Mouse (Mus musculus) gastrocnemius, adult 18-20 months (tissue): ENCODE data around the gene Olfr435. TPM values are rescaled to one million over a fixed set of nuclear protein-coding genes. Genes with fewer than 3 reads are reported as not detected.
"Not testable (repeated sequence)": the region's sequence is repeated elsewhere in the genome, so short reads cannot be mapped to it uniquely, and the experiment has no call there.

Experiments
- DNase-seq: peaks from one replicate; pipeline ENCODE4 v3.0.0; 2021; ENCODE audit warnings: low spot score
- long read RNA-seq, 2 experiments: library from polyadenylated mRNA; stranded (forward); transcript quantifications; one replicate each; pipeline ENCODE4 v2.0.0; 2021
- total RNA-seq, 2 experiments: library from RNA; stranded (reverse); gene quantifications; 2 replicates each; pipeline ENCODE4 v1.2.3; 2021

Olfr435 gene
- total RNA-seq: not detected
- long read RNA-seq, experiment 1: 0 reads
- long read RNA-seq, experiment 2: 0 reads

DNA sequence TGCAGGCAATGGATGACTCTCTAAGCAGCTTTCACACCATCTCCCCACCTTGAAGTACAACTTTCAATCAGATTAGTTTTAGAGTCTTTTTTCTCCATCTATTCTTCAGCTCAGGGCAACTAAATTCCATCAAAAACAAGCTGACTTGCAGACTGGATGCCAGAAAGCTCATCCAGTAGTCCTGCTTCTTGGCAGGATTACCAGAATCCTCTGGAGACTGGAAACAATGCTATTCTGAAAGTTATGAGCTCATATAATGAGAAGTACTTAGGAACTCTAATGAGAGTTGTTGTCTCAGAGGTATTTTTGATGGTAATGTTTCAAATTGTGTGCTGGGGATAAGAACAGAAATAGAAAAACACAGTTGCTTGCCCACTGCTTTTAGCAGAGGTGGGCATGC lies at the start of gene Olfr435:
Gene Olfr435, plus strand, starts transcription at position 366 of the 400 bp plus-strand sequence.
- DNase-seq: no peak

DNA sequence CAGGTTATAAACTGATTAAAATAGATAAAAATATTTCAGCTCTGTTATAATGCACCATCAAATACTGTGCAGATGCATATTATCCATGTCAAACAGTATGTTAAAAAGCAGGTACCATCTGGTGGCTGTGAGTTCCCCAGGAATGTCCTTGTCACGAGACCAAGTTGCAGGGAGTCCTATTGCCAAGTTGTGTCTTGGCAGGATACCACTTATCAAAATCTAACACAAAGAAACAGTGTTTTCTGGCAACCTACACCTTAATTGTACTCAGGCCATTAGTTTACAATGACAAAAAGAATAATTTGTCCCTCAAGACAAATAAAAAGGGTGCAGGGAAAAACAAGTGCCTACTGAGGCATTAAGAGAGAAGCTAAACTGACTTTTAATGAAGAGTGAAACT lies 37.4 kb upstream of the Olfr435 start:
- no peak for DNase-seq

DNA sequence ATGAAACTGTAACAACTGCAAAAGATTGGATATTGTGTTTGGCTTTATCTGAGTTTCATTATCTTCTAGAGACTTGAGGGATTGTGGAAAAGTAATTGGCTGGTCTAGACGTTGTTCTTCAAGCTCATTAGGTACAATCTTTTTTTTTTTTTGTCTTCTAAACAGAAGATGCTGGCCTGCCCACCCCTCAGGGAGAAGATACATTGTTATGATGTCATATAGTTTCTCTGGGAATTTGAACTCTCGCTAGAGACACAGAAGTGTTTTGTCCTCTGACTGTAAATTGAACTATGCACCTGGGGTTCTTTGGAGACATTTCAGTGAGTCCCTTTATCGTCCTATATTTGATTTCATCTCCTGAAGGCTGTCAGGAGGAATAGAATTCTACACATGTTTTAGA lies 34.0 kb upstream of the Olfr435 start, which contains the start of gene Olfr437:
Gene Olfr437, plus strand, starts transcription at position 301 of the 400 bp plus-strand sequence.
- DNase-seq: no peak

DNA sequence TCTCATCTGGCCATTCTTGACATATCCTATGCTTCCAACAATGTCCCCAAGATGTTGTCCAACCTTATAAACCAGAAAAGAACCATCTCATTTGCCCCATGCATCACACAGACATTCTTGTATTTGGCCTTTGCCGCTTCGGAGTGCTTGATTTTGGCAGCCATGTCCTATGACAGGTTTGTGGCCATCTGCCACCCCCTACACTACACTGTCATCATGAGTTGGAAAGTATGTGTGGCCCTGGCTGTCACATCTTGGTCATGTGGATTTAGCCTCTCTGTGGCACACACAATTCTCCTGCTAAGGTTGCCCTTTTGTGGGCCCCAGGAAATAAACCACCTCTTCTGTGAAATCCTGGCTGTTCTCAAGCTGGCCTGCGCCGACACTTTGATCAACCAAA lies 29.7 kb upstream of the Olfr435 start:
- no peak for DNase-seq

DNA sequence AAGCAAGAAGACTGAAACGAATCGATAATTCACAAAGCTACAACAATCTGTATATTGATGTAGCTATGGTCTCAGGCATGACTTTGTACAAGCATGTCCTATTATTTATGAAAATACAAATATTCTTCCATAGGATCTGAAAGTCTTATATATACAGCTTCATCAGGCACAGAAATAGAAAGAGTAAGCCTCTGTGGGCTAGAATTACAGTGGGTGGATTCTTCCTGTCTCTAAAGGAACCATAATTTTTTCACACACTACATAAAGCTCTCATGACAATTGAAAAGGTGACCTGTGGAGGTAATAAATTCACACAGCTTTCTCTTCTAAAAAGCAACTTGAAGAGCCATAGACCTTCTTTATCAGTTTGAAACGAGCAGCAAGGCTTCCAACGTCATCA lies 25.1 kb upstream of the Olfr435 start, which contains the start of gene Olfr13:
Gene Olfr13, plus strand, starts transcription at position 301 of the 400 bp plus-strand sequence.
- DNase-seq: no peak

DNA sequence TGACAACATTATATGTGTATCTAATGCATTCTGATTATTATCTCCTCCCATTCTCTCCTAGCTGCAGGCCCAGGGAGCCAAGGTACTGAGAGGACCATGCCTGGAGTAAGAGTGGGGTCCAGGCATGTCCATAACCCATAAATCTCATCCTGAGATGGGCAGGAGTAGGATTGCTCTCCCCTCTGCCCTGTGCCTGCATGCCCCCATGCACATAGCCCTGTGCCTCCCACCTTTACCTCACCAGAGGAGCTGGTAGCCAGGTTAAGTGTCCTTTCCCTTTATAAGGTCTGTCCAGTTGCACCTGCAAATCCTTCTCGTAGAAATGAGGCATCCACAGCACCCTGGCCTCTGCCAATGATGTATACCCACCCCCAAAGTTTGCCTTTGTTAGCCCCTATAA lies 18.8 kb upstream of the Olfr435 start:
- no peak for DNase-seq

DNA sequence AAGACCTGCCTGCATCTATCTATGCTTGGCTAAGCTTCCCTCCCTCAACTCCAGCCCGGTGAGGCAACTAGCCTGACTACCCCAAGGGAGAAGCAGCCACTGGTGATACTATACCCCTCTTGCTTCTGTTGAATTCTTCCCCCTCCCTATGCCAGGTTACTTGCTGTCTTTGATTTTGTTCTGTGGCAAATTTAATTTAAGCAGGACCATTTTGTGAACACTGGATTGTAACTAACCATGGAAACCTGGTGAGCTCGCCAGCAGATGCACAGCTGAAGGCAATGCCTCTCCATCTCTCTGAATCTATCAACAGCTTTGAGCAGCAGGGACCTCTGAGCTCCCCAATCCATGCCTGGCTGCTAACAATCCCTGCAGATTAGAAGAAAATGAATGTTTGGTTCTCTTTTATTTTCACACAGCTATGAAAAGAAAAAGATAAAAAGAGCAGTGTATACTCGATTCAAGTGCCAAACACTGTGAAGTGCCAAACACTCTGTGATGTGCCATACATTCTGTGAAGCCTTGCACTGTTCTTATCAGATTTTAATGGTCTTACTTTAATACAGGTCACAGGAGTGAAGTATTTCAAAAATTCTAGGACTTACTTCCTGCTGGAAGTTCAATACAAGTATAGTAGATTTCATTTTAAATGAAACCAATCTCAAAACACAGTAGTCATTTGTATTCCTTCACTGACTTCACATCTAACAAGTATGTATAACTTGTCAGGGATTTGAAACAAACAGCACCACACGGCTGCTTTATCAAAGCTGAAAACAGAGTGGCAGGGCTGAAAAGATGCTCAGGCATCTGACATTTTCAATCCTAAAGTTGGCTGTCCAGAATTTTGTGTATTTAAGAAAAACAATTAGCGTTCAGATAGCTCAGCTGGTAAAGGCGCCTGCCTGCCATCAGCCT lies 18.1 kb upstream of the Olfr435 start:
- no peak for DNase-seq

DNA sequence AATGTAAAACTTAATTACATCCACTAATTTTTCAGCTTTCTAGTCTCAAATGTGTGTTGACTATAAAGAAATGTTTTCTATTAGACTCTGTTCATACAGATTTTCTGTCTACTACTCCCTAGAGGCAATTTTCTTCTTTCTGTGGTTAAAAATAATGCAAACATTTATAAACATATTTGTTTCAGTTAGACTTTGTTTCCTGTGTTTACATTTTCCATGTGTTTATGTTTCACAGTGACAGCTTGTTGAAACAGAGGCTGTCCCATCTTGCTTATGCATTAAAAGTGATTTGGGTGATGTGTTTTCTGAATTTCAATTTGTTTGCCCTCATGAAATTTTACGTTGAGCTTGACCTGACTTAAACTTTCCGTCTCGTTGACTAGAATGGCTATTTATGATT lies 6.0 kb upstream of the Olfr435 start:
- DNase-seq: no peak

DNA sequence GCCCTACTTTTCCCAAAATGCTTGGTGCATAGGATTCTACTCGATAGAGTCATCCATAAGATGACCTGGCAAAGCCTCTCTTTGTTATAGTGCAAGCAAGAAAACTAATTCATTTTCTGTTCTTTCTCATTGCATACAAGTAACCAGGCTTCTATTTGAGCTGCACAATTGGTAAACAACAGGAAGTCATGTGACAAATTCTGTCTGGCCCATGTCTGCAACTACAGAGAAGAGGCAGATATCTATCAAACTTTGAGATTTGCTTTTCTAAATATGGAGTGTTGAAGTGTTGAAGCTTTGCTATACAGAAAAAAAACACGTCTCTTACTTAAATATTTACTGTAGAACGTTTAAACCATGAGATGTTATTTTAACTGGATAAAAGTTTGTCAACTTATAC lies 1.1 kb downstream of the Olfr435 start:
- DNase-seq: no peak

DNA sequence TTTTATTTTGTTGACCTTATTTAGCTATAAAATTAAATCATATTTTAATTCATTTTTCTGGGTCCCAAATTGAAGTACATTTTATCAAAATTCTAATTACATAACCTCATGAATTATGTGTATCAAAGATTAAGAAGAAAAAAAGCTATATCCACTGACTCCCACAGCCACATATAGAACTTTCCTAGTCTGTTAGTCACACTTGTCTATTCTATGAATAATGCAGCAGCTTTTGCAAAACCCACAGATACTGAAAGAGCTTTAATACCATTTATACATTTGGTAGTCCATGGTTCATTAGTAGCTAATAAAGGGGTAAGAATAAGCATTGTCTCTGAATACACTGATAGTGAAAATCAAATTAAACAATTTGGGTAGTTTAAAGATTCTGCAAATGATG lies 5.8 kb downstream of the Olfr435 start:
- no peak for DNase-seq

DNA sequence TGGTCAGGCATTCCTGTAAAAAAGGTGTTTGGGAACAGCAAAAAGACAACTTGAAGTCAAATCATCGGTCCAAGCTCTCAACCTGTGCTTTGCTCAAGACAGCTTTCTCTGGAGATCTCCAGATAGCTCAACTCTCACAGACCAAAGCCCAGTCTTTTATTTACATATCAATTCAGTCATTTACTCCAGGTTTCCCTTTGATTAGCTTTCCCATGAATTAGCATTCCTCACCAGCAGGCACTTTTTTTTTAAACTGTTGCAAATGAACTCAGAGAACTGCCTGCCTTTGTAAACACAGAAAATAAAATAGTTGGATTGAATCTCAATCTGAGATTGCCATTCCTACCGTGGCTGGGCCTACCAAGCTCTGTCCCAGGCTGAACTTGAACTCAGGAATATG lies 8.4 kb downstream of the Olfr435 start:
- DNase-seq: no peak

DNA sequence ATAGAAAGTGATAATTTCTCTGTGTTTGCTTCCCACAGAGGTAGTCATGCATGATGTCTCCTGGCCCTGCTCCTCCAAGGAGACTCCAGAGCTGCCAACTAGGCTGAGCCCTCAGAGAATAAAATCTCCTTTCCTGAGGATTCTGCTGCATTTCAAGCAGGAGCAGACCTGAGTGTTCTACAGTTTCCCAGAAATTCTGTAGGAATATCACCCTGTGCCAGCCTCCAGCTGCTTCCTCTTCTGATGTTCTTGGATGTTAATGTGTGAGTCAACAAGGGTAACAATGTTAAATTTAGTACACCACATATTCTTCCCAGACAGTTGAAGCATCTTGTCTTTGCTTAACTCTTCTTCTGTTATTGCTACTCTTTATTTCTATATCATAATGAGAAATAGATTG lies 15.9 kb downstream of the Olfr435 start, which contains the start of gene Olfr434:
Gene Olfr434, plus strand, starts transcription at position 149 of the 400 bp plus-strand sequence.
- DNase-seq: not testable (repeated sequence)

DNA sequence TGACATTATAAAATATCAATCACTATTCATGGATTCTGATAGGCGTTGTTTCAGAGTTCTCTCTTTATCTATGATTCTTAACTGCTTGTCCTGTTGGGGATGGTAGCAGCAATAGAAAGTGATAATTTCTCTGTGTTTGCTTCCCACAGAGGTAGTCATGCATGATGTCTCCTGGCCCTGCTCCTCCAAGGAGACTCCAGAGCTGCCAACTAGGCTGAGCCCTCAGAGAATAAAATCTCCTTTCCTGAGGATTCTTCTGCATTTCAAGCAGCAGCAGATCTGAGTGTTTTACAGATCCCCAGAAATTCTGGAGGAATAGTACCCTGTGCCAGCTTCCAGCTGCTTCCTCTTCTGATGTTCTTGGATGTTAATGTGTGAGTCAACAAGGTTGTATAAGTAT lies 34.3 kb downstream of the Olfr435 start, which contains the start of gene Olfr47:
Gene Olfr47, plus strand, starts transcription at position 275 of the 400 bp plus-strand sequence.
- DNase-seq: not testable (repeated sequence)

DNA sequence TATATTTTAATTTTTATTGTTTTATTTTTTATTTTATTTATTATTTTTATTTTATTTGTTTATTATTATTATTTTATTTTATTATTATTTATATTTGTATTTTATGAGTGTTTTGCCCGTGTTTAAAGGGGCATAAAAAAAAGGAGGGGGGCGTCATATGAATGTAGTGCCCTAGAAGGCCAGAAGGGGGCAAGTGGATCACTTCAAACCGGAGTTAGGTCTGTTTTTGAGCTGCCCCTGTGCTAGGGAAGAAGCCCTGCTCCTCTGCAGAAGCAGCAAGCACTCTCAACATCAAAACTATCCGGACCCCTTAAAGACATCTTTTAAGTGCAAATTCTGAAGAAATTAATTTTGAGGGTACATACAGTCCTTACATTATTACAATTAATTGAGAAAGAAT lies 45.1 kb downstream of the Olfr435 start:
- no peak for DNase-seq

DNA sequence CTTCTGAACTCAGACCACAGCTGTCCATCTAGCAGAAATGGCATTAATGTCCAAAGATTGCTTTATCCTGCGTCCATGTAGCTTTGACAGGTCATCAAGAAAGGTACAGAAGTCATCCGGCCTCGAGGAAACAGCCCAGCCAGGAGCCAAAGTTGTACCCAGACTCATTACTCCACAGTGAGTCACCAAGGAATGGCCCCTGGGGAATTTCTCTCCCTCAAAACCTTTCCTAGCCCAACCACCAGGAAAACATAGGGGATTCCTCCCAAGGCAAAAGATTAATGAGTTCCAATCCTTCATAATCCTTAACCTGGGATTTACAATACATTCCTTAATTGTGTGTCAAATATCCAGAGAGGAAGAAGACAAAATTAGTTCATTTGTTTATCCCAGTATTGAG lies 50.5 kb downstream of the Olfr435 start:
- DNase-seq: no peak

DNA sequence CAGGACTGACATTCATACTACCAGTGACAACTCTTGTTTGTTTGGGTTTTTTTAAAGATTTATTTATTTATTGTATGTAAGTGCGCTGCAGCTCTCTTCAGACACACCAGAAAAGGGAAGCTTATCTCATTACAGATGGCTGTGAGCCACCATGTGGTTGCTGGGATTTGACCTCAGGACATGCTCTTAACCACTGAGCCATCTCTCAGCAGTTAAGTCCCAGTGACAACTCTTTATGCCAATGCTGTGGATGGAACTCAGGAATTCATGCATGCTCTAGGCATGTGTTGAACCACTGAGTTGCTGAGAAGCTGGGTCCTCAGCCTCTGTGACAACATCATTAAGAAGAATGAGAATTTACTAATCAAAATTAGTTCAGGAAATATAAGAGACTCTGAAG lies 56.0 kb downstream of the Olfr435 start:
- no peak for DNase-seq

Other genes starting within 250 kb of the Olfr435 start
- not detected for gene Olfr444, start 248.1 kb upstream of the Olfr435 start, total RNA-seq
- gene Olfr441, start 90.8 kb upstream of the Olfr435 start, total RNA-seq: not detected
- gene Olfr237-ps1, start 50.6 kb upstream of the Olfr435 start, total RNA-seq: not detected
- gene Olfr437, start 33.9 kb upstream of the Olfr435 start, total RNA-seq: not detected
- not detected for gene Olfr13, start 25.0 kb upstream of the Olfr435 start, total RNA-seq
- not detected for gene Olfr434, start 15.9 kb downstream of the Olfr435 start, total RNA-seq
- not detected for gene Olfr47, start 34.4 kb downstream of the Olfr435 start, total RNA-seq
- 1 to 10 TPM; 2.9 to 3.0 TPM for gene Arhgef5, start 68.4 kb downstream of the Olfr435 start, total RNA-seq
- gene Nobox, start 112.4 kb downstream of the Olfr435 start, total RNA-seq: not detected